Mouse (Mus musculus) thymus, adult 2 months (tissue): ENCODE measurements around the gene Trim14. TPM values are rescaled to one million over a fixed set of nuclear protein-coding genes. Genes with fewer than 3 reads are reported as not detected.

Experiments used
- DNase-seq: peaks from one replicate; pipeline ENCODE4 v3.0.0; 2021
- H3K27ac ChIP-seq: fragments of 200-500 bp; 2 replicates; pipeline ENCODE4 v1.5.1; 2012; ENCODE audit warnings: low read length, control low read depth; ENCODE audit not compliant: control insufficient read depth, insufficient read depth
- H3K27me3 ChIP-seq: fragments of 200-500 bp; 2 replicates; pipeline ENCODE4 v1.6.1; 2012; ENCODE audit warnings: mild to moderate bottlenecking, low read length, moderate library complexity, mixed read lengths; ENCODE audit not compliant: control insufficient read depth, insufficient read depth
- H3K36me3 ChIP-seq: fragments of 200-500 bp; 2 replicates; pipeline ENCODE4 v1.6.1; 2012; ENCODE audit warnings: mild to moderate bottlenecking, low read length, moderate library complexity; ENCODE audit not compliant: control insufficient read depth, insufficient read depth
- H3K4me1 ChIP-seq: fragments of 200-500 bp; replicated peaks from 2 replicates; pipeline ENCODE4 v1.6.1; 2012; ENCODE audit warnings: low read length; ENCODE audit not compliant: control insufficient read depth, insufficient read depth
- H3K4me3 ChIP-seq: fragments of 200-500 bp; 2 replicates; pipeline ENCODE4 v1.5.1; 2012; ENCODE audit warnings: mild to moderate bottlenecking, low read length, control low read depth, moderate library complexity; ENCODE audit not compliant: control insufficient read depth, insufficient read depth
- CTCF ChIP-seq: fragments of 200-500 bp; IDR thresholded peaks from 2 replicates; pipeline ENCODE4 v1.5.1; 2012; ENCODE audit warnings: mild to moderate bottlenecking, control low read depth, low read length, moderate library complexity, borderline replicate concordance; ENCODE audit not compliant: control insufficient read depth, poor library complexity, insufficient read depth; ENCODE audit errors: extremely low read depth
- POLR2A ChIP-seq: fragments of 200-500 bp; IDR thresholded peaks from 2 replicates; pipeline ENCODE4 v1.6.1; 2012; ENCODE audit warnings: mild to moderate bottlenecking, low read length, control low read depth, moderate library complexity; ENCODE audit not compliant: control insufficient read depth, poor library complexity, insufficient read depth; ENCODE audit errors: extremely low read depth
- WGBS: fragments of 180-500 bp; shearing (Covaris S2); methylation state at CpG from one replicate; pipeline ENCODE4 v1.1.7; 2018; 5-methylcytosine and 5-hydroxymethylcytosine counted together
- polyA plus RNA-seq: library from polyadenylated mRNA; depleted of rRNA; stranded (reverse); fragments of >200 nt; gene quantifications from 2 replicates; pipeline ENCODE4 v1.2.3, GENCODE M21; 2012

The Trim14 gene
- polyA plus RNA-seq, 1 experiment = 27.3 TPM

DNA sequence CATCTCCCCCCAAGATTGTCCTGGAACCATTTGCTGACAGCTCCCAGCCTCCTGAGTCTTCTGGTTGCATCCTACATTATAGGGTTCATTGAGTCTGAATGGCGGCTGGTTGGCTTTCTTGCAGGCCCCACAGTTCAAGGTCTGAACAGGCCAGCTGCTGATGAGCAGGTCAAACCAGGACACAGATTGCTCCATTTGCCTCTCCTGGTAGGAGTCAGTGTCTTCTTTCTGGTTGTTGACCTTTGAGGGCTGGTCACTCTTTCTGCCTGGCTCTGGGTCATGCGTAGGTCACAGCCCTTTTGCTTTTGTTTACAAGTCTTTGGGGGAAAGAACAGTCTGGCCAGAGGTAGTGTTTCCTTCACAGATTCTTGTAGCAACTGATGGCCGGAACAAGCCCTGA, 37.4 kb downstream of the Trim14 start:
- H3K4me1 ChIP-seq = no peaks in the 10 kb centered on the region
- TF ChIP-seq CTCF (no peak), POLR2A (no peak)
- DNase-seq = no peak
- H3K27me3 ChIP-seq = no peaks in the 10 kb centered on the region
- no peak overlapping the region for H3K27ac ChIP-seq
- 93% methylated on average over 3 of the region's 3 CpGs for WGBS
- no peak overlapping the region for H3K4me3 ChIP-seq
- peaks cover 50% of the 10 kb centered on the region for H3K36me3 ChIP-seq

DNA sequence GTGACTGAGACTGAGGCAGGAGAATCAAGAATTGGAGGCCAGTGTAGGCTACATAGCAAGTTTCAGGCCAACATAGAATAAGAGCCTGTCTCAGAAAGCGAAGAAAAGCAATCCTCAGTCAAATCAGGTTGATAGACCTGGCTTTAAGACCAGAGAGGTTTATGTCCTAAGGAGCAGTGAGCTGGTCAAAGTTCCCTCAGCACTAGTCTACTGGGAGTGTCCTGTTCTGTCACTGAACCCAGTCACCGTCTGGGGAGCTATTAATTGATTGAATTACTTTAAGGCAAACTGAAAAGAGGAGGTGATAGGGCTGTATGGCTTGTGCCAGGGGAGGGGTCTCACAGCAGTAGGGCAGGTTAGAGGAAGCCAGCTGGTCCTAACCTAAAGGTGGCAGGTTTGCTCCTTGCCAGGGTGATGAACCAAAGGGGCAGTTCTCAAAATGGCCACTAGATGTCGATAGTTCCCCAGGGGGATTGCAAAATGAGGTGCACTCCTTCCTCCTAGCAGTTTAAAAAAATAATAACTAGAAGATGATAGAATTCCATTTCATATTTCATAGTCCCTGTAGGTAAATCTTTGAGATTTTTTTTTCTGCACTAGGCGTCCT, 38.6 kb downstream of the Trim14 start:
- no peak overlapping the region for H3K4me3 ChIP-seq
- H3K36me3 ChIP-seq = peaks cover 48% of the 10 kb centered on the region
- DNase-seq = peak; percentile 85
- no peak overlapping the region for H3K27ac ChIP-seq
- TF ChIP-seq POLR2A (no peak), CTCF (no peak; the same call in 1 of the 2 replicates)
- WGBS = 57% methylated on average over 4 of the region's 4 CpGs
- H3K27me3 ChIP-seq = no peaks in the 10 kb centered on the region
- no peaks in the 10 kb centered on the region for H3K4me1 ChIP-seq

GRCm38 (mm10) chr4:46495543-46495942, 40.4 kb downstream of the Trim14 start:
- DNase-seq = no peak
- Histone ChIP-seq H3K36me3 (peaks cover 33% of the 10 kb centered on the region), H3K4me3 (no peak overlapping the region), H3K27me3 (no peaks in the 10 kb centered on the region), H3K4me1 (no peaks in the 10 kb centered on the region; the same call in 1 of the 2 replicates), H3K27ac (no peak overlapping the region)
- no peak for TF ChIP-seq CTCF
- 87% methylated on average over 12 of the region's 12 CpGs for WGBS

- H3K4me3 ChIP-seq = no peak overlapping the region
- TF ChIP-seq POLR2A = no peak
- no peak for TF ChIP-seq CTCF
- H3K4me1 ChIP-seq = peaks cover 7% of the 10 kb centered on the region
- no peaks in the 10 kb centered on the region for H3K27me3 ChIP-seq
- no peak overlapping the region for H3K27ac ChIP-seq
- WGBS = 95% methylated on average over 6 of the region's 6 CpGs
- no peak for DNase-seq
- H3K36me3 ChIP-seq = peaks cover 23% of the 10 kb centered on the region
These were observed 42.9 kb downstream of the Trim14 start for GRCm38 (mm10) chr4:46493071-46493470.

GRCm38 (mm10) chr4:46489028-46489925, 46.7 kb downstream of the Trim14 start, which contains the start of gene Nans:
Gene Nans (plus strand): TSS chr4:46489248.
- no peak within 1 kb of the TSS for H3K27ac ChIP-seq
- DNase-seq = peak; percentile 96
- no peaks in the 10 kb centered on the region for H3K27me3 ChIP-seq
- 0 out of 2 replicates have a peak, but pooled peaks have one; percentile 31 for TF ChIP-seq CTCF
- TF ChIP-seq POLR2A = peak; percentile 95
- peaks cover 18% of the 10 kb centered on the region for H3K36me3 ChIP-seq
- WGBS = 1% methylated on average over 58 of the region's 58 CpGs
- H3K4me1 ChIP-seq = peaks cover 22% of the 10 kb centered on the region
- H3K4me3 ChIP-seq = peak within 1 kb of the TSS; percentile 89

DNA sequence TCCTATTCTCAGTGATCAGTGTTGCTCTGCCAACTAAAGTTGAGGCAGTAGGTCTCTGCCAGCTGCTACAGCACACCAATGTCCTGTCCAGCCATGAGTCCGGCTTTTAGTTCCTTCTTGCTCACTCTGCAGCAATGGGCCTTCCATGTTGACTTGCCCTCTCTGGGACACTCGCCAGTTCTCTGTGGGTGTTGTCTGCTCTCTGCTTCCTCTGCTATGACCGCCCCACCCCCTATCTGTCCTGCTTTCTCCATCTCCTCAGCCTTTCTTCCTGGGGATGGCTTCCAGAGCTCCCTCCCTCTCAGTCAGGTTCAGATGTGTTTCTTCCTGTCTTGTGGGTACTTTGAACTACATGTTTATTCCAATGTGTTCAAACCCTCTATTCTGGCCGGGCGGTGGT, 48.6 kb downstream of the Trim14 start:
- WGBS = 82% methylated on average over 5 of the region's 5 CpGs
- TF ChIP-seq CTCF = no peak
- TF ChIP-seq POLR2A = no peak
- DNase-seq = peak; percentile 35
- Histone ChIP-seq H3K36me3 (no peaks in the 10 kb centered on the region), H3K27ac (no peak overlapping the region), H3K4me3 (no peak overlapping the region), H3K4me1 (peaks cover 22% of the 10 kb centered on the region), H3K27me3 (no peaks in the 10 kb centered on the region)
